Mouse (Mus musculus) neural tube, embryonic 13.5 days (tissue): ENCODE measurements around the gene Fndc3a. TPM values are rescaled to one million over a fixed set of nuclear protein-coding genes. Genes with fewer than 3 reads are reported as not detected.

Source experiments
- ATAC-seq: fragments of 200-750 bp; cut with Nextera tagmentation; 2 replicates; pipeline ENCODE4 v1.8.0; 2017; ENCODE audit warnings: low read depth, mild to moderate bottlenecking, moderate TSS enrichment, moderate library complexity
- H3K27ac ChIP-seq: fragments of 300-500 bp; sonication (generic); replicated peaks from 2 replicates; pipeline ENCODE4 v1.5.1; 2015; ENCODE audit warnings: moderate library complexity, mild to moderate bottlenecking, inconsistent platforms
- H3K27me3 ChIP-seq: fragments of 300-500 bp; sonication (generic); 2 replicates; pipeline ENCODE4 v1.6.1; 2015; ENCODE audit warnings: mild to moderate bottlenecking, inconsistent platforms
- H3K36me3 ChIP-seq: fragments of 300-500 bp; sonication (generic); 2 replicates; pipeline ENCODE4 v1.6.1; 2015; ENCODE audit warnings: mild to moderate bottlenecking, inconsistent platforms
- H3K4me1 ChIP-seq: fragments of 300-500 bp; sonication (generic); replicated peaks from 2 replicates; pipeline ENCODE4 v1.6.1; 2015; ENCODE audit warnings: inconsistent platforms
- H3K4me2 ChIP-seq: fragments of 300-500 bp; sonication (generic); 2 replicates; pipeline ENCODE4 v1.6.1; 2015; ENCODE audit warnings: inconsistent platforms, mild to moderate bottlenecking, moderate library complexity
- H3K4me3 ChIP-seq: fragments of 300-500 bp; sonication (generic); 2 replicates; pipeline ENCODE4 v1.5.1; 2015; ENCODE audit warnings: mild to moderate bottlenecking, inconsistent platforms
- H3K9ac ChIP-seq: fragments of 300-500 bp; sonication (generic); 2 replicates; pipeline ENCODE4 v1.6.1; 2015; ENCODE audit warnings: moderate library complexity, mild to moderate bottlenecking, inconsistent platforms
- H3K9me3 ChIP-seq: fragments of 300-500 bp; sonication (generic); 2 replicates; pipeline ENCODE4 v1.6.1; 2016; ENCODE audit warnings: inconsistent platforms
- WGBS: fragments of 180-500 bp; shearing (Covaris S2); methylation state at CpG from one replicate; pipeline ENCODE4 v1.1.7; 2015; 5-methylcytosine and 5-hydroxymethylcytosine counted together
- polyA plus RNA-seq: library from polyadenylated mRNA; unstranded; fragments of >200 nt; fragmentation: Nextera tagmentation; extraction: Ambion mirVana; gene quantifications from 2 replicates; pipeline ENCODE4 v1.2.1, GENCODE M21; 2015

Fndc3a gene
- polyA plus RNA-seq, 1 experiment from 2014 or later = 48.0 TPM

DNA sequence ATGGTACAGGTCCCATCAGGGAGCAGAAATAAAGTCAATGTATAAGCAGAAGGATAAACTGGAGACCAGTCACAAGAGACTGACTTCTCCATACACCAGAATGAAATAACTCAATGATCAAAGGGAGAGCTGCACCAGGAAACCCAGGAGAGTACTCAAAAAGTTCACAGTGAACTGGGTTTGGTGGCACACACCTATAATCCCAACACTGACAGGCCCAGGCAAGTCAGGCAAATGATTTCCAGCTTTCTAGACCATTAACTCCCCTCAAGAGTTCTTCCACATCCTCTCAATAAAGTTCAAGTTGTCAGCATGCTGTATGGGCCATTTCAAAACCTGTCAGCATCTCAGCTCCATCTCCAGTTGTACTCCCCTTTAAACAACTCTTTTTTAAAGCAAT lies 64.3 kb downstream of the Fndc3a start:
- H3K9ac ChIP-seq = no peak overlapping the region
- H3K4me1 ChIP-seq = no peaks in the 10 kb centered on the region
- no peaks in the 10 kb centered on the region for H3K9me3 ChIP-seq
- H3K36me3 ChIP-seq = peaks cover 5% of the 10 kb centered on the region
- H3K27me3 ChIP-seq = no peaks in the 10 kb centered on the region
- no peak overlapping the region for H3K4me2 ChIP-seq
- no peak overlapping the region for H3K4me3 ChIP-seq
- no peak for ATAC-seq
- H3K27ac ChIP-seq = no peak overlapping the region

DNA sequence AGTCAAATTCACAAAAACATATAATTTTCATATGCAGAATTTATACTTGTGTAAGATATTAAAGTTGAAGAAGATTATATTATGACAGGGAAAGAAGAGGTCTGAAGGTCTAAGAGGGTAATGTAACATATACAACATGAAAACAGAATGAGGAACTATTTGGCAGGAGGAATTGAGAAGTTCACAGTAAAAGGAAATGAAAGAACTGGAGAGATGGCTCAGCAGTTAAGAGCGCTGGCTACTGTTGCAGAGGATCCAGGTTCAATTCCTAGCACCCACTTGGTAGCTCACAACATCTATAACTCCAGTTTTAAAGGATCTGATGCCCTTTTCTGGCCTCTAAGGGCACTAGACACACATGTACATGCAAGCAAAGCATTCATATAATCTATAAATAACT lies 65.2 kb downstream of the Fndc3a start:
- Histone ChIP-seq H3K27ac (no peak overlapping the region), H3K9me3 (no peaks in the 10 kb centered on the region), H3K27me3 (no peaks in the 10 kb centered on the region), H3K9ac (no peak overlapping the region), H3K4me2 (no peak overlapping the region), H3K36me3 (peaks cover 5% of the 10 kb centered on the region), H3K4me3 (no peak overlapping the region), H3K4me1 (no peaks in the 10 kb centered on the region)
- WGBS = 100% methylated on average over 1 of the region's 1 CpGs
- no peak for ATAC-seq

DNA sequence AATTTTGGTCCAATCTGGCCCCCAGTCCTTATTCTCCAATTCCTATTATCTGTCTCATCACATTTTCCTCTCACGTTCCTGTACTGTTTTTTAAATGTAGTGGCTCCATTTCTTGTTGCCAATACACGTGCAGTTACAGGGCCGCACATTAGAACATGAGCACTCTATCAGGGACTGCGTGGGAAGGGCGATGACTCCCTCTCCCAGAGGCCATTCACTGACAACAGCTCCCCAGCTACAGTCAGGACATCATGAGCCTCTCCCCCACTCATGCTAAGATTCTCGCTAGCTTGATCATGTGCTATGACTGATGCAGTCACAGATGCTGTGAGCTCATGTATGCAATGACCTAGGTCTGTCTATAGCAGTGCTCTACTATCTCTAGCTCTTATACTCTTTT lies 71.3 kb downstream of the Fndc3a start:
- no peaks in the 10 kb centered on the region for H3K9me3 ChIP-seq
- H3K4me1 ChIP-seq = no peaks in the 10 kb centered on the region
- 94% methylated on average over 6 of the region's 6 CpGs for WGBS
- ATAC-seq = no peak
- H3K9ac ChIP-seq = no peak overlapping the region
- H3K36me3 ChIP-seq = peaks cover 5% of the 10 kb centered on the region; the same call in 1 of the 2 replicates
- H3K27me3 ChIP-seq = no peaks in the 10 kb centered on the region
- no peak overlapping the region for H3K4me3 ChIP-seq
- H3K4me2 ChIP-seq = no peak overlapping the region
- no peak overlapping the region for H3K27ac ChIP-seq

DNA sequence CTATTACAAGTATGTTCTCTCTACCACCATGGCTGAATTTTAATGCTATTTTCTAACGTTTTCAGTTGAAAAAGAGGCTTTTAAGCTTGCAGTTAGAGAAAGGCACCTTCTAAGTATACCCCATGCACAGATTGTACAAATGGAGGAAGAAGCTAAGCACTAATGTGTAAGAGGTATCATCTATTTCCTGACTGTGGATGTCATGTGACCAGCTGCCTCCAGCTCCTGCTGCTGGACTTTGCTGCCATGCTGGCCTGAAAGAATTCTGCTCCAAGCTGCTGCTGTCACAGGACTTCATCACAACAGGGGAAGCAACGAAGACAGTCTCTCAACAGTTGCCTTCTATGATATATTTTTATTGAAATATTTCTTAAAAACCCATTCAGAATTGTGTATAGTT lies 76.2 kb downstream of the Fndc3a start:
- Histone ChIP-seq H3K4me1 (no peaks in the 10 kb centered on the region), H3K9ac (no peak overlapping the region), H3K9me3 (no peaks in the 10 kb centered on the region), H3K27me3 (no peaks in the 10 kb centered on the region), H3K27ac (no peak overlapping the region), H3K4me2 (no peak overlapping the region), H3K4me3 (no peak overlapping the region), H3K36me3 (no peaks in the 10 kb centered on the region)
- ATAC-seq = no peak
- WGBS = 88% methylated on average over 2 of the region's 2 CpGs

DNA sequence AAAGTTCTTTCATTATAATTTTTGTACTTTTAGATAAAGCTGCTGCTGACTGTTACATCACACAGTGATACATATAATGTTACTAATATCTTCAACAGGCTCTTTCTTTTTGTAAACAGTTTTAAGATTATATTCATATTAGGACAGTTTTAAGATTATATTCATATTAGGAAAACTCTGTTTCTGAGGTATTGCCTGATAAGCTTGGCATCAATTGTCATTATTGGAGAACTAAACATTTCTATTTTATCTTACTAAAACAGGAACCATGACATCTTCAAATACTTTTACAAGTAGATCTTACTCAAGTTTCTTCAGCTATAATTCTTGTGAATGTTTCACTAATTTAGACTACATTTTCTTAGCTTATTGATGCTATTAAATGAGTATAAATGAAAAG lies 84.4 kb downstream of the Fndc3a start:
- no peak for ATAC-seq
- Histone ChIP-seq H3K4me1 (no peaks in the 10 kb centered on the region), H3K9me3 (no peaks in the 10 kb centered on the region), H3K4me3 (no peak overlapping the region), H3K9ac (no peak overlapping the region), H3K27me3 (no peaks in the 10 kb centered on the region), H3K4me2 (no peak overlapping the region), H3K36me3 (0 out of 2 replicates have a peak, but pooled peaks cover 2% of the 10 kb centered on the region), H3K27ac (no peak overlapping the region)

DNA sequence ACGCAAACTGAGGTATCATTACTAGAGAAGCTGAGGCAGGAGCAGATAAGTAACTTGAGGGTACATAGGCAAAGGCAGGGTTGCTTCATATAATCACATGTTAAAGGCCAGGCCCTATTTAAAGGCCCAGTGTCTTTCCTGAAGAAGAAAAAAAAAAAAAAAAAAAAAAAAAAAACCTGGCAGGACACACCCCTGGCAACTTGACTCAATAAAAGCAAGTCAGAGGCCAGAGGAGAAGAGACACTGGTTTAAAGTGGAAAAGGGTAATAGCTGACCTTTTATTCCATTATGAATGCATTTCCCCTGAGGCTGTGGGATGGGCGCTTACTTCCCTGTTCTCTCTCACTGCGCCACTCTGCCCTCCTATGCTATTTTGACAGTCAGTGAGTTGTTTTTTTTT lies 105.7 kb downstream of the Fndc3a start:
- H3K27ac ChIP-seq = no peak overlapping the region
- H3K9ac ChIP-seq = no peak overlapping the region
- no peaks in the 10 kb centered on the region for H3K36me3 ChIP-seq
- 89% methylated on average over 3 of the region's 3 CpGs for WGBS
- H3K27me3 ChIP-seq = no peaks in the 10 kb centered on the region
- no peaks in the 10 kb centered on the region for H3K9me3 ChIP-seq
- no peak overlapping the region for H3K4me3 ChIP-seq
- peaks cover 25% of the 10 kb centered on the region for H3K4me1 ChIP-seq
- no peak overlapping the region for H3K4me2 ChIP-seq
- no peak for ATAC-seq

DNA sequence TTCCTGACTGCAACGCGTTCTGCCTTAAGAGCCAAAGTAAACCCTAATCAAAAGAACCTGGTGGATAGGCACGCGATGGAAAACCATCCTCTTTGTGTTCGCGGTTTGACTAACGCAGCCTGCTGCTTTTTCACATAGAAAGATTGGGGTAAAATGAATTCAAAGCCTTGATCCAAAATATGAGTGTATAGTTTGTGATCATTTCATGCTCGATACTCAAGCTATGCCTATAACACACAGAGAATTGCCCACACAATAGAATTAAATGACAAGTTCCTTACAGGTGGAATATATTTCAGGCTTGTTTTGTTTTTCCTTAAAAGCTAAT lies 106.6 kb downstream of the Fndc3a start:
- H3K9me3 ChIP-seq = no peaks in the 10 kb centered on the region
- WGBS = 3% methylated on average over 8 of the region's 8 CpGs
- ATAC-seq = peak; percentile 42; the same call in 1 of the 2 replicates
- H3K9ac ChIP-seq = peak overlapping the region; percentile 81
- peaks cover 25% of the 10 kb centered on the region for H3K4me1 ChIP-seq
- H3K27me3 ChIP-seq = no peaks in the 10 kb centered on the region
- peak overlapping the region; percentile 91 for H3K4me2 ChIP-seq
- H3K27ac ChIP-seq = peak overlapping the region; percentile 91
- 0 out of 2 replicates have a peak, but pooled peaks cover 4% of the 10 kb centered on the region for H3K36me3 ChIP-seq
- H3K4me3 ChIP-seq = peak overlapping the region; percentile 59

DNA sequence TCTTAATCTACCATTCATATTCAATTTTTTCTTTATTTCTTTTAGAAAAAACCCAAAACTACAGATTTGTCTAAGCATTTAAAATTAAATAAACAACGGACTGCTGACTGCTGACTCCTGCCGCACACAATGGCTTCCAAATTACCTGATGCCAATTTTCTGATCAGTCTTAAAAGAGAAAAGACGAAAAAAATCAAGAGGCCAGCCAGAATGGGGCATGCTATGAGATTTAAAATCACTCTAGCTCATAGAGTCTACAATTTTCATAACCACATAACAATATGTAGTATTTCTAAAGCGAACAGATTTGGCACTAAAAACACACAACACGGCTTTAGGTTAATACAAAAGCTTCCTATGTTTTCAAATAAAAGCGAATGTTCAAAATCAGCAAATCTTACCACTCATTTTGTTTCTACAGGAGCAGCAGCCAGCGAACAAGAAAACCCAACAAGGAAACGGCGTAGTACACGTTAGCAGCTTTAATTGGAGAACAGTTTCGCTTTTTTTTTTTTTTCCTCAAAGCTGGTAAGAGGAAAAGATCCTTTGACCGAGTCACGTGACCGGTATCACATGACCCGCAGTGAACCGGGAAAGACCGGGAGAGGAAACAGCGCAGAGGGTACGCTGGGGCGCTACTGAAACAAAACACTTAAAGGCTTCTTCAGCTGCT lies 107.1 kb downstream of the Fndc3a start:
- peak; percentile 96 for ATAC-seq
- peaks cover 7% of the 10 kb centered on the region; the same call in 1 of the 2 replicates for H3K36me3 ChIP-seq
- H3K27me3 ChIP-seq = no peaks in the 10 kb centered on the region
- H3K4me3 ChIP-seq = peak overlapping the region; percentile 59
- H3K4me2 ChIP-seq = peak overlapping the region; percentile 91
- no peaks in the 10 kb centered on the region for H3K9me3 ChIP-seq
- 3% methylated on average over 20 of the region's 20 CpGs for WGBS
- peak overlapping the region; percentile 81 for H3K9ac ChIP-seq
- peaks cover 25% of the 10 kb centered on the region for H3K4me1 ChIP-seq
- peak overlapping the region; percentile 91 for H3K27ac ChIP-seq

DNA sequence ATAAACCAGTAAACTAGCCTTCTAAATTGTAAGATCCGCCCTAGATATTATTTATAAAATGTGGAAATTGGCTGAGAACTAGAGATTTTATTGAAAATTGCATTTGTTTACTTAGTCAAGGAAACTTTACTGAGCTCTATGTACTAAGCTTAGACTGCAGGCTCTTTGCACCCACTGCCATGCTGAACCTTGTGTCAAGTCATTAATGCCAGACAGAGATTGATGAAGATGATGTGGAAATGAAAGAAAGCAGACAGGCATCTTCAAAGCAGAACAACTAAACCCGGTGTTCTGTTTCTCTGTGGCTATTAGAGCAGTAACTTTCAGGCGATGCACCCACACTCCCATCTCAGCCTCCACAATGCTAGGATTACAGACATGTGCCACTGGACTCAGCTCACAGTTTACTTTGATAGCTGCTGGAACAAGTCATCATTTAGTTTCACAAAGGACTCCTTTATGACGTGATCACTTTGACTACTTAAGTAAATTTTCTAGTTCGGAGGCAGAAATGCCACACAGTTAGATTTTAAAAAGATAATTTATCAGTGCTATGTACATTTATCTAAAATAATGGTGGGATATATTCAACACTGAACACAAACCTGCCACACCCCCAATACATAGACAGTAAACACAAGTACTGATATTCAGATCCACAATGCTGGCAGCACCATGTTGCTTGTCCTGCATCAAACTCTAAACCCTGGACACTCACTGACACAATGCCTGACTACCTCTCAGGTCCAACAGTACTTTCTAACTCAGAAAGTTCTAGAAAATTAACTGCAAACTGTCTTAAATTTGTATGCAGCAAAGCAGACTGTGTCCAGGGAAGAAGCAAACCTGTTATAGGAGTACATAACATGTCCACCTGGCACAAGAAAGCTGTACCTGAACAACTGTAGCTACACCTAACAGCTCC lies 108.2 kb downstream of the Fndc3a start:
- no peak for ATAC-seq
- WGBS = 48% methylated on average over 5 of the region's 5 CpGs

DNA sequence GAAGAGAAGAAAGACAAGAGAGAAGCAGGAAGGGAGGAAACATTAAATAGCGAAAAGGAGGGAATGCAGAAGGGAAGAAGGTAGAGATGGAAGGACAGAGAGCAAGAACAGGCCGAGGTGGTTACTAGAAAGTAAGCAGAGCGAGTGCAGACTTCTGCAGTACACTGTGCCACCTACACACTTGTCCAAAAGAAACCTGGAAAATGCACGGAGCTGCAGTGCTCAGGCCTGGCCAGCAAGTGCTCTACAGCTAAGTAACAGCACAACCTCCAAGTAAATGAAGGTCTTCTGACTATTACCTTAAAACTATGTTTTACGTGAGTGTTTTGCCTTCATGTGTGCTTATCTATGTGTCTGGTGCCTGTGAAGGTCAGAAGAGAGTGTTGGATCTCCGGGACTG lies 109.4 kb downstream of the Fndc3a start:
- peaks cover 25% of the 10 kb centered on the region for H3K4me1 ChIP-seq
- no peak overlapping the region for H3K27ac ChIP-seq
- H3K4me2 ChIP-seq = no peak overlapping the region
- ATAC-seq = no peak
- peaks cover 19% of the 10 kb centered on the region; the same call in 1 of the 2 replicates for H3K36me3 ChIP-seq
- H3K27me3 ChIP-seq = no peaks in the 10 kb centered on the region
- H3K9ac ChIP-seq = no peak overlapping the region
- WGBS = 90% methylated on average over 6 of the region's 6 CpGs
- H3K9me3 ChIP-seq = no peaks in the 10 kb centered on the region
- H3K4me3 ChIP-seq = no peak overlapping the region

More for the DNA sequence above, 108.2 kb downstream of the Fndc3a start:
- Histone ChIP-seq H3K4me2 (peak overlapping the region; percentile 91), H3K36me3 (peaks cover 15% of the 10 kb centered on the region; the same call in 1 of the 2 replicates), H3K9me3 (no peaks in the 10 kb centered on the region), H3K27me3 (no peaks in the 10 kb centered on the region), H3K9ac (peak overlapping the region; percentile 81), H3K4me3 (peak overlapping the region; percentile 59), H3K27ac (no peak overlapping the region), H3K4me1 (peaks cover 25% of the 10 kb centered on the region)

DNA sequence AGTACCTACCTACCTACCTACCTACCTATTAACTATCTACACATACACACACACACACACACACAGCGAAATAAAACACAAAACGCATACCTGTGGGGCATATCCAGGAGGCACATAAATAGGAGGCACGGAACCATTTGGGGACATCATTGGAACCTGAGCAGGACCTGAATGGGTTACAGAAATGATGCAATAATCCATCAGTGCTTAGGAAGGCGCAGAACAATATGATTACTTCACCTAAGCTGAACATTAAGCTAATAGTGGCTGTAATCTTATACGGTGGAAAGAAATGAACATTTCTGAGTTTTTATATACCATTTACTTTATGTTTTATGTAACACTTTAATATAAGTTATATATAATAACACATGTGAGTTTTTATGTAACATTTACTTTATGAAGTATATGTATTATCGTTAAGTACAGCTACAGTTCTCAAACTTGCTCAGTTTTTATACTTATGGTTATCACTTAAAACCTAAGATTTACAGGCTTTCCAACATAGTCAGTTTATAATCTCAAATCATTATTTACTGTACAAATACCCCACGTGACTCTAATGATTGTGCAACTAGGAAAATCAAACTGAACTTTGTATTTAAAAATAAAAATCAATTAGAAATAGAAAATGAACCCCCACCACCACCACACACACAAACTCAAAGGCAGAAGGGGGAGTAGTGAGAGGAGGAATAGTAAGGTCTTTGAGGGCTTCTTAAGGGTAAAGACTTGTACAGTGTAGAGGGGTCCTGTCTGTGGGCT lies 110.6 kb downstream of the Fndc3a start:
- Histone ChIP-seq H3K27ac (no peak overlapping the region), H3K9ac (no peak overlapping the region), H3K4me3 (no peak overlapping the region), H3K27me3 (no peaks in the 10 kb centered on the region), H3K4me1 (peaks cover 25% of the 10 kb centered on the region), H3K4me2 (no peak overlapping the region), H3K36me3 (peaks cover 19% of the 10 kb centered on the region; the same call in 1 of the 2 replicates), H3K9me3 (no peaks in the 10 kb centered on the region)
- ATAC-seq = no peak
- 97% methylated on average over 7 of the region's 7 CpGs for WGBS

DNA sequence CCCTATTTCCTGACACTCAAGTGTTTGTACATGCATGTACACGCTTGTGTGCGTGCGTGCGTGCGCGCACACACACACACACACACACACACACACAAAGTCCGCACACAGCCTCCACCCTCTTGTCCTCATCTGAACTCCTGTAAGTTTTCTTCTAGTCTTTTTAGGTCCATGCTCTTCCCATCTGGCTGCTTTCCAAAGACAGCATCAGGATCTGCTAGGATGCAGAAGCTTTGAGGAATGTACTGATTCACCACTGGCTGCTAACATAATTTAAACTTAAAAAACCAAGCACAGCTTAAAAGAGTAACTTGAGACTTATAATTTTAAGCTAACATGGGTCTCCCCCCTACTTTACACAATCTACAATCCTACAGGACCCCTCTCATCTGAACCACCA lies 115.6 kb downstream of the Fndc3a start:
- no peak overlapping the region for H3K4me2 ChIP-seq
- no peak overlapping the region for H3K4me3 ChIP-seq
- no peak overlapping the region for H3K27ac ChIP-seq
- no peaks in the 10 kb centered on the region for H3K27me3 ChIP-seq
- H3K36me3 ChIP-seq = peaks cover 25% of the 10 kb centered on the region
- no peak overlapping the region for H3K9ac ChIP-seq
- no peak for ATAC-seq
- 95% methylated on average over 7 of the region's 7 CpGs for WGBS
- no peaks in the 10 kb centered on the region for H3K4me1 ChIP-seq
- H3K9me3 ChIP-seq = no peaks in the 10 kb centered on the region
